Mouse (Mus musculus): Measurements from ENCODE around the gene Mrm2. TPM values are rescaled to one million over a fixed set of nuclear protein-coding genes. Genes with fewer than 3 reads are reported as not detected.
"Not testable (repeated sequence)": the region's sequence is repeated elsewhere in the genome, so short reads cannot be mapped to it uniquely, and the experiment has no call there.

The Mrm2 gene
- polyA plus RNA-seq, 1 experiment = 5.6 TPM

DNA sequence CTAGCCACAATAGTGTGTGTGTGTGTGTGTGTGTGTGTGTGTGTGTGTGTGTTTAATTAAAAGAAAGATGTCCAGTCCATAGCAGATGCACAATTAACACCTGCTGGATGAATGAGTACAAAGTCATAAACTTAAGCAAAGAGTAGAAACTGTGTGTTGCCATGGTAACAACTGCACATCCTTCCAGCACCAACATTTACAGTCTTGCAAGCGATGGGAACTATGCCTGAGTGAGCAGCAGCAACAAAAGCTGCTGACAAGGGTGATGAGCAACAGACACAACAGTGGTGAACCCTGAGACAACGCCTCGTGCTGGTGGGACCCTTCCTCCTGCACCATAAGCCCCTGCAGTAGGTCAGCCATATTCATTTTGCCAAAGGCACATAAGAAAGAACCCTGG is 42.5 kb upstream of the Mrm2 start:
- no peaks in the 10 kb centered on the region for H3K9me3 ChIP-seq (replicated peaks; ENCODE audit: control insufficient read depth, insufficient read depth, low read length, poor library complexity, severe bottlenecking)
- TF ChIP-seq EP300 (IDR thresholded peaks at IDR 0.05; ENCODE audit: insufficient read depth, low read depth, low read length) (no peak), POLR2A (IDR thresholded peaks at IDR 0.05; ENCODE audit: insufficient read depth, low read length) (no peak), CTCF (IDR thresholded peaks at IDR 0.05; ENCODE audit: low read depth, low read length) (no peak)
- H3K36me3 ChIP-seq (ENCODE audit: control insufficient read depth, insufficient read depth, low read length, poor library complexity, severe bottlenecking) = no peaks in the 10 kb centered on the region
- peaks cover 4% of the 10 kb centered on the region for H3K4me1 ChIP-seq (ENCODE audit: control insufficient read depth, insufficient read depth, low read length)
- no peak overlapping the region for H3K4me3 ChIP-seq (ENCODE audit: low read depth, low read length)
- no peaks in the 10 kb centered on the region for H3K27me3 ChIP-seq (ENCODE audit: control insufficient read depth, insufficient read depth, low read length, poor library complexity, severe bottlenecking)
- H3K9ac ChIP-seq (ENCODE audit: low read depth, poor library complexity, severe bottlenecking) = no peak overlapping the region
- H3K27ac ChIP-seq (ENCODE audit: insufficient read depth, low read length) = no peak overlapping the region

DNA sequence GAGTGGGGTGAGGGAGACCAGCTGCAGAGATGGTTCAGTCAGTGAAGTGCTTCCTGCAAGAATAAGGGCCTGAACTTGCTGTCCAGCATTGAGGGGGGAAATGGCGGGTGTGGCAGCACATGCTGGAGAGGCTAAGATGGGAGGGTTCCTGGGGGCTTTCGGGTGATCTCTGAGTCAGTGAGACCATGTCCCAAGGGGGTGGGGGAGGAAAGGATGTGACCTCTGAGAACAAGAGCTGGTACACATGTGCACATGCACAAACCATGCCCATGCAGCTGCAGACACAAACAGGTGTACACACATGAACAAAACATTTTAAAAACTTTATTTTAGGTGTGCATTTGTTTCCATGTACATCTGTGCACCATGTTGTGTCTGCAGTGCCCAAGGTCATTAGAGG is 42.0 kb upstream of the Mrm2 start:
- no peak for TF ChIP-seq CTCF (IDR thresholded peaks at IDR 0.05; ENCODE audit: low read depth, low read length)
- TF ChIP-seq POLR2A (IDR thresholded peaks at IDR 0.05; ENCODE audit: insufficient read depth, low read length) = no peak
- TF ChIP-seq EP300 (IDR thresholded peaks at IDR 0.05; ENCODE audit: insufficient read depth, low read depth, low read length) = no peak
- no peak overlapping the region for H3K9ac ChIP-seq (ENCODE audit: low read depth, poor library complexity, severe bottlenecking)
- H3K4me1 ChIP-seq (ENCODE audit: control insufficient read depth, insufficient read depth, low read length) = peaks cover 3% of the 10 kb centered on the region
- H3K9me3 ChIP-seq (replicated peaks; ENCODE audit: control insufficient read depth, insufficient read depth, low read length, poor library complexity, severe bottlenecking) = no peaks in the 10 kb centered on the region
- no peak overlapping the region for H3K4me3 ChIP-seq (ENCODE audit: low read depth, low read length)
- no peaks in the 10 kb centered on the region for H3K36me3 ChIP-seq (ENCODE audit: control insufficient read depth, insufficient read depth, low read length, poor library complexity, severe bottlenecking)
- H3K27me3 ChIP-seq (ENCODE audit: control insufficient read depth, insufficient read depth, low read length, poor library complexity, severe bottlenecking) = no peaks in the 10 kb centered on the region
- no peak overlapping the region for H3K27ac ChIP-seq (ENCODE audit: insufficient read depth, low read length)

GRCm38 (mm10) chr5:140371671-140372070 is 40.0 kb upstream of the Mrm2 start:
- no peak overlapping the region for H3K27ac ChIP-seq (ENCODE audit: insufficient read depth, low read length)
- H3K4me3 ChIP-seq (ENCODE audit: low read depth, low read length) = no peak overlapping the region
- TF ChIP-seq EP300 (IDR thresholded peaks at IDR 0.05; ENCODE audit: insufficient read depth, low read depth, low read length) (no peak), POLR2A (IDR thresholded peaks at IDR 0.05; ENCODE audit: insufficient read depth, low read length) (no peak), CTCF (IDR thresholded peaks at IDR 0.05; ENCODE audit: low read depth, low read length) (no peak)

GRCm38 (mm10) chr5:140370446-140371254 is 39.0 kb upstream of the Mrm2 start:
- no peak for TF ChIP-seq POLR2A (IDR thresholded peaks at IDR 0.05; ENCODE audit: insufficient read depth, low read length)
- no peak for TF ChIP-seq EP300 (IDR thresholded peaks at IDR 0.05; ENCODE audit: insufficient read depth, low read depth, low read length)
- TF ChIP-seq CTCF (IDR thresholded peaks at IDR 0.05; ENCODE audit: low read depth, low read length) = no peak
- Histone ChIP-seq H3K27ac (ENCODE audit: insufficient read depth, low read length) (no peak overlapping the region), H3K27me3 (ENCODE audit: control insufficient read depth, insufficient read depth, low read length, poor library complexity, severe bottlenecking) (no peaks in the 10 kb centered on the region), H3K9ac (ENCODE audit: low read depth, poor library complexity, severe bottlenecking) (no peak overlapping the region), H3K4me1 (ENCODE audit: control insufficient read depth, insufficient read depth, low read length) (peaks cover 7% of the 10 kb centered on the region), H3K4me3 (ENCODE audit: low read depth, low read length) (no peak overlapping the region), H3K36me3 (ENCODE audit: control insufficient read depth, insufficient read depth, low read length, poor library complexity, severe bottlenecking) (no peaks in the 10 kb centered on the region), H3K9me3 (replicated peaks; ENCODE audit: control insufficient read depth, insufficient read depth, low read length, poor library complexity, severe bottlenecking) (no peaks in the 10 kb centered on the region; the same call in 1 of the 2 replicates)

More at GRCm38 (mm10) chr5:140371671-140372070, 40.0 kb upstream of the Mrm2 start:
- Histone ChIP-seq H3K9me3 (replicated peaks; ENCODE audit: control insufficient read depth, insufficient read depth, low read length, poor library complexity, severe bottlenecking) (no peaks in the 10 kb centered on the region; the same call in 1 of the 2 replicates), H3K4me1 (ENCODE audit: control insufficient read depth, insufficient read depth, low read length) (peaks cover 6% of the 10 kb centered on the region), H3K36me3 (ENCODE audit: control insufficient read depth, insufficient read depth, low read length, poor library complexity, severe bottlenecking) (no peaks in the 10 kb centered on the region), H3K9ac (ENCODE audit: low read depth, poor library complexity, severe bottlenecking) (no peak overlapping the region), H3K27me3 (ENCODE audit: control insufficient read depth, insufficient read depth, low read length, poor library complexity, severe bottlenecking) (no peaks in the 10 kb centered on the region)

GRCm38 (mm10) chr5:140369466-140369865 is 37.8 kb upstream of the Mrm2 start:
- Histone ChIP-seq H3K36me3 (ENCODE audit: control insufficient read depth, insufficient read depth, low read length, poor library complexity, severe bottlenecking) (no peaks in the 10 kb centered on the region), H3K9ac (ENCODE audit: low read depth, poor library complexity, severe bottlenecking) (no peak overlapping the region), H3K9me3 (replicated peaks; ENCODE audit: control insufficient read depth, insufficient read depth, low read length, poor library complexity, severe bottlenecking) (no peaks in the 10 kb centered on the region; the same call in 1 of the 2 replicates), H3K4me1 (ENCODE audit: control insufficient read depth, insufficient read depth, low read length) (peaks cover 7% of the 10 kb centered on the region), H3K27ac (ENCODE audit: insufficient read depth, low read length) (no peak overlapping the region), H3K27me3 (ENCODE audit: control insufficient read depth, insufficient read depth, low read length, poor library complexity, severe bottlenecking) (no peaks in the 10 kb centered on the region), H3K4me3 (ENCODE audit: low read depth, low read length) (no peak overlapping the region)
- no peak for TF ChIP-seq POLR2A (IDR thresholded peaks at IDR 0.05; ENCODE audit: insufficient read depth, low read length)
- TF ChIP-seq EP300 (IDR thresholded peaks at IDR 0.05; ENCODE audit: insufficient read depth, low read depth, low read length) = no peak
- TF ChIP-seq CTCF (IDR thresholded peaks at IDR 0.05; ENCODE audit: low read depth, low read length) = no peak

DNA sequence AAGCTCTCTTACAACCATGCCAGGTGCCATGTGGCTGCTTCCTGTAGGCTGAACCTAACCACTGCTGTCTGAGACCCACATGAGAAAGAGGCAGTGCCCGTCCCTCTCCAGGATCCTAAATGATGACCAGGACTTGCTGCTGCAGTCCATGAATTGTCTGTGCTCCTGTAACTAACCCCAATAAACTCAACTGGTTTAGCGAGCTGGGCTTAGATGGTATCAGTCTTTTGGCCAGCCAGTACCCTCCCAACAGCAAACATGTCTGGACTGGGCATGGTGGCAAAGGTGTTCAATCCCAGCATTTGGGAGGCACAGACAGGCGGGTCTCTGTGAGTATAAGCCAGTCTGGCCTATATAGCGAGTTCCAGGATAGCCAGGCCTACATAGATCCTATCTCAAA is 37.2 kb upstream of the Mrm2 start:
- H3K9me3 ChIP-seq (replicated peaks; ENCODE audit: control insufficient read depth, insufficient read depth, low read length, poor library complexity, severe bottlenecking) = no peaks in the 10 kb centered on the region; the same call in 1 of the 2 replicates
- H3K27me3 ChIP-seq (ENCODE audit: control insufficient read depth, insufficient read depth, low read length, poor library complexity, severe bottlenecking) = no peaks in the 10 kb centered on the region
- no peak overlapping the region for H3K9ac ChIP-seq (ENCODE audit: low read depth, poor library complexity, severe bottlenecking)
- H3K4me1 ChIP-seq (ENCODE audit: control insufficient read depth, insufficient read depth, low read length) = peaks cover 7% of the 10 kb centered on the region
- no peak for TF ChIP-seq POLR2A (IDR thresholded peaks at IDR 0.05; ENCODE audit: insufficient read depth, low read length)
- no peak for TF ChIP-seq CTCF (IDR thresholded peaks at IDR 0.05; ENCODE audit: low read depth, low read length)
- TF ChIP-seq EP300 (IDR thresholded peaks at IDR 0.05; ENCODE audit: insufficient read depth, low read depth, low read length) = no peak
- no peak overlapping the region for H3K27ac ChIP-seq (ENCODE audit: insufficient read depth, low read length)
- no peak overlapping the region for H3K4me3 ChIP-seq (ENCODE audit: low read depth, low read length)
- no peaks in the 10 kb centered on the region for H3K36me3 ChIP-seq (ENCODE audit: control insufficient read depth, insufficient read depth, low read length, poor library complexity, severe bottlenecking)

GRCm38 (mm10) chr5:140368126-140368525 is 36.4 kb upstream of the Mrm2 start:
- H3K27ac ChIP-seq (ENCODE audit: insufficient read depth, low read length); H3K4me3 ChIP-seq (ENCODE audit: low read depth, low read length); H3K36me3 ChIP-seq (ENCODE audit: control insufficient read depth, insufficient read depth, low read length, poor library complexity, severe bottlenecking); H3K27me3 ChIP-seq (ENCODE audit: control insufficient read depth, insufficient read depth, low read length, poor library complexity, severe bottlenecking); H3K4me1 ChIP-seq (ENCODE audit: control insufficient read depth, insufficient read depth, low read length); H3K9ac ChIP-seq (ENCODE audit: low read depth, poor library complexity, severe bottlenecking); H3K9me3 ChIP-seq (replicated peaks; ENCODE audit: control insufficient read depth, insufficient read depth, low read length, poor library complexity, severe bottlenecking): not testable (repeated sequence)

All from ES-Bruce4 (cell line).